Mouse (Mus musculus) ES-E14 (cell line): Measurements from ENCODE around the gene Hsd17b14.

Experiments used
- CHD2 ChIP-seq: IDR thresholded peaks from 2 replicates; pipeline ENCODE4 v1.6.1; 2014; ENCODE audit warnings: mild to moderate bottlenecking, low read depth, low read length, inconsistent platforms
- HCFC1 ChIP-seq: IDR thresholded peaks from 2 replicates; pipeline ENCODE4 v1.6.1; 2012; ENCODE audit warnings: low read length, inconsistent platforms, borderline replicate concordance; ENCODE audit not compliant: insufficient read depth
- MAFK ChIP-seq: IDR thresholded peaks from 2 replicates; pipeline ENCODE4 v1.6.1; 2014; ENCODE audit warnings: mild to moderate bottlenecking, low read depth, low read length, inconsistent platforms; ENCODE audit not compliant: insufficient read depth
- ZC3H11A ChIP-seq: IDR thresholded peaks from 2 replicates; pipeline ENCODE4 v1.6.1; 2012; ENCODE audit warnings: low read depth, mild to moderate bottlenecking, inconsistent platforms, low read length, borderline replicate concordance
- ZNF384 ChIP-seq: IDR thresholded peaks from 2 replicates; pipeline ENCODE4 v1.6.1; 2012; ENCODE audit warnings: low read depth, low read length, inconsistent platforms

DNA sequence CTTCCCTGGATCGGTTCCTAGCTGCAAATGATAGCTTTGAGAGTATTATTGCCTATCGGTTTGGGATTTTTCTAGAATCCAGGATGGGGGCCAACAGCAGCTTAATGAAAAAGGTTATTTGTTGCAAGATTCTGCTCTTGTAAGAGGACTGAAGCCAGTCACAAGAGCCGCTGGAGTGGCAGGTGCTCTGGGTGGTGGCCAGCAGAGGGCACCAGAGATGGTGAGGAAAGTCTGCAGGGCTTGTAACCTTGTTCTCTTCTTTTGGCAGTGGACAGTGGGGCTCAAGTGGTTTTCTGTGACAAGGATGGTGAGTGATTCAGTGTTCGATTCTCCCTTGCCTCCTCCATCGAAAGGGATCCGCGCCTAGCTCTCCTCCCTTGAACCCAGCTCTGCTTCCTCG is 1.1 kb downstream of the Hsd17b14 start:
- no peak for TF ChIP-seq CHD2
- TF ChIP-seq ZNF384 = no peak
- TF ChIP-seq ZC3H11A = peak; percentile 67; the same call in 1 of the 2 replicates
- TF ChIP-seq HCFC1 = no peak
- TF ChIP-seq MAFK = no peak
